Mouse (Mus musculus) kidney, postnatal 25 days (tissue): ENCODE measurements around the gene Gabbr1.
A peak's percentile ranks its signal among the peaks of the same experiment; 100 is the strongest.

Source experiments
- DNase-seq, 2 experiments: peaks; one replicate each; pipeline ENCODE4 v3.0.0; 2021; ENCODE audit warnings: mixed read lengths in 2 of 2

Gabbr1 gene

GRCm38 (mm10) chr17:37078990-37079389, 33.2 kb downstream of the Gabbr1 start:
- DNase-seq = no peak

GRCm38 (mm10) chr17:37080119-37080518, 34.4 kb downstream of the Gabbr1 start:
- peak; percentile 60 to 73 for DNase-seq

GRCm38 (mm10) chr17:37081659-37082058, 35.9 kb downstream of the Gabbr1 start:
- DNase-seq = no peak

GRCm38 (mm10) chr17:37083327-37083726, 37.6 kb downstream of the Gabbr1 start:
- DNase-seq = peak in 1 of 2 experiments; percentile 73

- no peak for DNase-seq
These were observed 38.9 kb downstream of the Gabbr1 start for GRCm38 (mm10) chr17:37084632-37085031.

GRCm38 (mm10) chr17:37085545-37085944, 39.8 kb downstream of the Gabbr1 start:
- no peak for DNase-seq

- no peak for DNase-seq
These were observed 42.6 kb downstream of the Gabbr1 start, which contains the start of gene Olfr90 for GRCm38 (mm10) chr17:37088399-37088798. TSS of gene Olfr90 (minus strand) at chr17:37088499.

GRCm38 (mm10) chr17:37092198-37092597, 46.4 kb downstream of the Gabbr1 start:
- no peak for DNase-seq

- DNase-seq = no peak
These were observed 47.5 kb downstream of the Gabbr1 start for GRCm38 (mm10) chr17:37093289-37093688.

GRCm38 (mm10) chr17:37098178-37098577, 52.4 kb downstream of the Gabbr1 start, which contains the start of gene Olfr91:
TSS of gene Olfr91 (minus strand) at chr17:37098278.
- no peak for DNase-seq

GRCm38 (mm10) chr17:37119988-37120387, 74.2 kb downstream of the Gabbr1 start, which contains the start of gene Olfr92:
TSS of gene Olfr92 (minus strand) at chr17:37120088.
- DNase-seq = no peak
